Comparison of ENCODE assay signal across 9 mouse cellular contexts in genomic region chr5:72710572-72711278, GRCm38 (mm10). TPM values are rescaled to one million over a fixed set of nuclear protein-coding genes. Genes with fewer than 3 reads are reported as not detected.
A peak's percentile ranks its signal among the peaks of the same experiment; 100 is the strongest.
DNase-seq lines count a peak whose midpoint lies in the region; ATAC-seq and TF ChIP-seq lines count a peak whose summit lies in the region.
"Had no signal": no experiment of that assay in that cellular context is flagged by ENCODE, and none has a peak within 500 bp of the region (broad histone marks: within the 10 kb centered on the region; RNA-seq: fewer than 3 reads in every experiment).

No protein-coding gene starts in this region.

- no peak overlapping the region for H3K4me3 ChIP-seq in bone marrow, adult 2 months (replicated peaks; ENCODE audit: control insufficient read depth, low read depth, low read length)
- H3K4me3 ChIP-seq: stomach, embryonic 15.5 days had no signal

- no peaks in the 10 kb centered on the region for H3K4me1 ChIP-seq in bone marrow, adult 2 months (ENCODE audit: control insufficient read depth, insufficient read depth, low read length)
- H3K4me1 ChIP-seq: stomach, embryonic 15.5 days had no signal

- TF ChIP-seq CTCF in bone marrow, adult 2 months (IDR thresholded peaks at IDR 0.05; ENCODE audit: control insufficient read depth, insufficient read depth, low read length), result peak; percentile 19; the same call in 1 of the 2 replicates

- peak; percentile 88 for DNase-seq in 3T3-L1 (ENCODE audit: low read depth, low spot score)
- peak; percentile 67 for DNase-seq in CD4-positive helper T cell, adult 2 months (ENCODE audit: low read depth, low spot score)
- DNase-seq in forelimb bud, embryonic 11.5 days (ENCODE audit: low read depth, low spot score), result peak; percentile 70
- DNase-seq in kidney, postnatal 10 days, result peak; percentile 82
- peak; percentile 22 to 52 for DNase-seq in lung, adult 18-20 months
- DNase-seq in retina, postnatal 1 day, result peak; percentile 70

- ATAC-seq in erythroid progenitor cell, adult 5-6 weeks (replicated peaks; ENCODE audit: low FRiP score, poor library complexity, severe bottlenecking), result no peak

- no peak overlapping the region for H3K27ac ChIP-seq in bone marrow, adult 2 months (ENCODE audit: control insufficient read depth, insufficient read depth, low read depth, low read length, poor library complexity)
- H3K27ac ChIP-seq: stomach, embryonic 15.5 days had no signal

- no peak for TF ChIP-seq POLR2A in bone marrow, adult 2 months (IDR thresholded peaks at IDR 0.05; ENCODE audit: borderline replicate concordance, control insufficient read depth, low read depth, low read length)

- WGBS in bone marrow, adult 2 months, result 20% methylated on average over 4 of the region's 4 CpGs

RNA-seq across cellular contexts. Expression of gene Txk, which starts 41.9 kb away (rescaled TPM):
- polyA plus RNA-seq in bone marrow, adult 2 months (2011; ENCODE audit: insufficient read depth, insufficient read length, low replicate concordance, missing spikeins), result 2.5 and 4.7 TPM in 2 replicates
- 5.9 TPM in 1 of 2 replicates, not detected in the other for total RNA-seq in erythroid progenitor cell, adult 5-6 weeks (2015; ENCODE audit: low replicate concordance)
- total RNA-seq in erythroid progenitor cell, adult 5-6 weeks (2017; ENCODE audit: low replicate concordance), result 1.3 TPM in 1 of 2 replicates, not detected in the other

Comparison
In these comparisons a context has a peak if more than half of its experiments do, and no peak if none do; other contexts are left out.
1. DNase-seq: peak in every context shown above with its lines; median percentile 88 in 3T3-L1; 82 in kidney, postnatal 10 days; 70 in forelimb bud, embryonic 11.5 days; 70 in retina, postnatal 1 day; 67 in CD4-positive helper T cell, adult 2 months; 37 in lung, adult 18-20 months.